Mouse (Mus musculus): ENCODE data around the gene Alg10b. TPM values are rescaled to one million over a fixed set of nuclear protein-coding genes. Genes with fewer than 3 reads are reported as not detected.
"Not testable (repeated sequence)": the region's sequence is repeated elsewhere in the genome, so short reads cannot be mapped to it uniquely, and the experiment has no call there.

Gene Alg10b
- total RNA-seq (2021) = 10 to 100 TPM; 28.6 to 30.3 TPM

DNA sequence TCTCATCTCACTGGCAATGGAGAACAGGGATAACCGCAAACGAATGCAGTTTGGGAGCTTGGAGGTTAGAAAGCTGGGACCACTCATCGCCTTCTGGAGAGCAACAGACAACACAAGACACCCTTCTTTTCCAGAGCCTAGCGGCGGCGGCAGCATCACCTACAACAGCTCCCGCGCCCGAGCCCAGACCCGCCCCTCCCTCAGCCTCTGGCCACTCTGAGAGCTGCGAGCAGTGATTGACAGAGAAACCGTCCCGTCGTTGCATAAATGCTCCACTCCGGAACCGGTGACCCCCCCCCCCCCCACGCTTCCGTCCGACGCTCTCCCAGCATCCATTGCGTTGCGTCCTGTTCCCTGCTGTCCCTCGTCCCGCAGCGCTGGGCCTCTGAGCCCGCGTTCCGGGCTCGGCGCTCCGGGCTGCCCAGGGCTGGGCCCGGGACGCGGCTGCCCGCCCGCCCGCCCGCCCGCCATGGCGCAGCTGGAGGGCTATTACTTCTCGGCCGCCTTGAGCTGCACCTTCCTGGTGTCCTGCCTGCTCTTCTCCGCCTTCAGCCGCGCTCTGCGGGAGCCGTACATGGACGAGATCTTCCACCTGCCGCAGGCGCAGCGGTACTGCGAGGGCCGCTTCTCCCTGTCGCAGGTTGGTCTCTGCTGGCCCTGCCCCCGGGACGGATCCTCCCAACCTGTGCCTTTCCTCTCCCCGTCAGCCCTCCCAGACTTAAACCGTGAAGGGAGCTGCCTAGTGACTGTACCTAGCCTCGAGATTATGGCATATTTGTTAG, at the start of gene Alg10b:
Alg10b (plus strand) TSS at position 343 of the 782 bp plus-strand sequence.
- intact Hi-C loops (cut with DNase I) = no loop called here
- DNase-seq (ENCODE audit: low spot score in 2 of 2) = peak; percentile 74 to 88

DNA sequence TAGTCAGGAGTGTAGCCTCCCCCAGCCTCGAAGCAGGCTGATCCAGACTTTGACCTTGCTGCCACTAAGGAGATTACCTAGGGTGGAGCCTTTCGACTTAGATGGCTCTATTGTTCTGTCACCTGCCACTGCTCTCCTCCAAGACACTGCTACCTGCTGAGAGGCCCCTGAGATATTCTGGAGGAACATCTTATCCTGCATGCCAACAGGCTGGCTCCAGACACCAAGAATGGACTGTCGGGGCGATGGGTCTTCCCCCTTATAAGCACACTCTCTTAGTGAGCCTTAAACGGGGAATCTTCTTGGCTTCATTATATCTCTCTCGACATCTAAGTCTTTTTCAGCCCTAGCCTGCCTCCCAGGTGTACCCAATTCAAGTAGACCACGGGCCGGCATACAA, 41.0 kb upstream of the Alg10b start:
- intact Hi-C loops (cut with DNase I); DNase-seq (ENCODE audit: low spot score in 2 of 2): not testable (repeated sequence)

DNA sequence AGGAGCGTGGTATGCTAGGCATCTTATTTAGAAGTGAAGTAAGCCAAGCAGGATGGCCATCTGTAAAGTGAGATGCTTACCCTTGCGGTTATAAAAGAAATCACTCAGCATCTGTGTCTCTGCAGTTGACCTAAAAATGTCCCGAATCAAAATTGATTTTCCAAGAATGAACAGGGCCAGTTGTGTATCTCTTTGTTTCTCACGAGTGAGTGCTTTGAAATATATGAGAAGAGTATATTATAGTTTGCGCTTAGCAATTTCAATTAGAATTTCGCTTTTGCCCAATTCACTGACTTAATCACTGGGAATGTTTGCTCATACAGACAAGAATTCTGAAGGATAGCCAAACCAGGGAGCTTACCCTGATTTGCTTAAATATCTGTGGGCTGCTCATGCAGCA, 40.6 kb upstream of the Alg10b start:
- intact Hi-C loops (cut with DNase I) = no loop called here
- DNase-seq (ENCODE audit: low spot score in 2 of 2) = no peak

DNA sequence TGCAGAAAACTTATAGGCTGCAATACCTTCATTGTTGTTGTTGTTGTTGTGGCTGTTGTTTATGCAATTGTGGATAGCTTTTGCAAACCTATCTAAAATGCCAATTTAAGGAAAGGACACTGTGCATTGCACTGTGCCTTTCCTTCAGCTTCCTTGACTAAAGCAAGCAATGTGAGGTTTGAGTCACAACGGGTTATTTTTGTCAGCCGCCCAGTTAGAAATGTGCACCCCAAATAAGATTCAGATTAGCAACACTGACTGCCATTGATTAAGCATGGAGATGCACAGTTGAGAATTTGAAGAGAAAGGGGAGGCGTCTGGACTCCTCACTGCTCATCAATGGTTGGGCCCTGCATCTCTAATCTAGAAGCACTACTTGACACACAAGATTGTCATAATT, 39.4 kb upstream of the Alg10b start:
- DNase-seq (ENCODE audit: low spot score in 2 of 2) = peak in 1 of 2 experiments; percentile 58
- intact Hi-C loops (cut with DNase I) = no loop called here

DNA sequence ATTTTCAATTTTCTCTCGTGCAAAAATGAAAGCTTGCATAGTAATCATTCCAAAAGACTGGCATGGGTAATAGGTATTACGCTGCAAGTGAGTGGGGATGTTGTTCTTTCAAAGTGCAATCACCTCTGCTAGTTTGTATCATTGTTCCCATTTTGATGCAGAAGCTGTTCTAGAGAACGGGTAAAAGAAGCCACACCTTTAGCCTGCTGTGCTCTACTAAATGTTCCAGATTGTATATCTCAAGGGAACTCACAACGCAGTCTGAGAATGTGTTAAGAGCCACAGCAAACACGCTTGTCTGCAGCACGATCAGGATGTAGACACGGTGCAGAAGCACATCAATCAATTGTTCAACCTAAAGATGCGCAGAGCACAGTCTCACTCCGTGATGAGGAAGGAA, 34.6 kb upstream of the Alg10b start:
- intact Hi-C loops (cut with DNase I) = no loop called here
- no peak for DNase-seq (ENCODE audit: low spot score in 2 of 2)

DNA sequence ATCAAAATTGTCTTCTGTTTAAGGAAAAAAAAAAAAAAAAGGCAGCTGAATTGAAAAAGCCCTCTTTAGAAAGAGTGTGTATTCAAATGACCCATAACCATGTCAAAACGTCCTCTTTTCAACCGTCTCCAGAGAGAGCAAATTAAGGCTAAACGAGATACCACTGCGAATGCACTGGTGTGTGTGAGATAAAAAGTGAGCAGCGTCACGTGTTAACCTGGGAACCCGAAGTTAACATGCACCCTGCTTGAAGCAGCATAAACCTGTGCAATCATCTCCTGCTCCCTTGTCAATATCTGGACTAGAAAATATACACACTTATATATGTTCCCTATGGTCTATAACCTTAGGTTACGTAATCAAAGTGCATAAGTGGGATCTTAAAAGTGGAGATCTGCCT, 10.2 kb upstream of the Alg10b start:
- intact Hi-C loops (cut with DNase I) = loop anchor here (2.0 kb wide), 1 partner anchor 591 kb away; no protein-coding TSS in a partner anchor

DNA sequence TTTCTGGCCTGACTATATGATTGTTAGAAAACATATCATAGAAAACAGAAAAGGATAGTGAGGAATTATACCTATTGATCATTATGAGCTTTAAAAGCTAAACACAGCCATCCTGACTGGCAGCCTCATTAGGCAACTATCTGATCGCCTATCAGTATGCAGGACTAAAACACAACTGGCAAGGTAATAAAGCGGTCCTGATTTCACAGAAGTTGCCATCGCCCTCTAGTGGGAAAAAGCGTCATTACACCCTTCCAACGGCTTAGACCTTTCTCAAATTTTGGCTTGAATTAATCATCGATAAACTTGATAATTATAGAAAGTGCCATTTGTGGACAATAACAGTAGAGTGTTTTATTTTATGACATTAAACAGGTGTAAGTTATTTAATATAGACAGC, 9.2 kb upstream of the Alg10b start:
- intact Hi-C loops (cut with DNase I) = loop anchor here (2.0 kb wide), 1 partner anchor 592 kb away; no protein-coding TSS in a partner anchor
- peak; percentile 64 to 72 for DNase-seq (ENCODE audit: low spot score in 2 of 2)

More for the DNA sequence above, 10.2 kb upstream of the Alg10b start:
- DNase-seq (ENCODE audit: low spot score in 2 of 2) = no peak

DNA sequence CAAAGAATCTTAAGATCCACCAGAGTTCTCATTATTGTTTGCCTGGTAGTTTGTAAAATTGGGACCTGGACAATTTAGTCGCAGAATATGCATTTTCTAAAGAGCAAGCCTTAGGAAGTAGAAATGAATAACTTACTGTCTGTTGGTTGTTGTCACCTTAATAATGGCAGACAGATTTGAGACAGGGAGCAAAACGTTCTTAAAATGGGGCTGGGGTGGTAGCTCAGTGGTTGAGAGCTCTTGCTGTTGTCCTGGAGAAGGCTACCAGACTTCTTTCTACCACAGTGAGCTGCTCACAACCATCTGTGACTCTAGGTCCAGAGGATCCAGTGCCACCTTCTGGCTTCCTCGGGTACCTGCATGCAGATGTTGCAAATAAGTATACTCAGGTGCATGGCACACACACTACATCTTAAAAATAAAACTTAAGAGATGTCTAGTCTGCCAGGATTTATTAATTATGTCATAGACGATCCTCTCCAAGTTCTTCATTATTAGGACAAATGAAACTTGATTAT, 1.0 kb downstream of the Alg10b start:
- DNase-seq (ENCODE audit: low spot score in 2 of 2) = peak in 1 of 2 experiments; percentile 24
- intact Hi-C loops (cut with DNase I) = no loop called here

DNA sequence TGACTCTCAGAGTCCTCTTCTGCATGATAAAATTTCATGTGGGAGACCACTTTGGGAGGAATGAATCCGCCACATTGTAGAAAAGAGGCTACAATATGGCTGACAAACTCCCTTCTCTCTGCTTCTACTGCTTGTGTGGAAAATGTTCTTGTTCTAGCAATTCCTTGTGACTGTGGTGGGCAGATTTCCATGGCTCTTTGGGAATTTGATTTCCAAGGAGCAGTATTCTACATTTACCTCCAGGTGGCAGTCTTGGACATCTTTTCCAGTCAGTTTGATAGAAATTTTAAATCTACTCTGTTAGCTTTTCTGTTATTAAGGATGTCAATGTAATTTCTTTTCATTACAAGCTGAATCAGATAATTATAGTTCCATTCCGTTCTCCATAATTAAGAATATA, 13.5 kb downstream of the Alg10b start:
- peak; percentile 40 to 73 for DNase-seq (ENCODE audit: low spot score in 2 of 2)

DNA sequence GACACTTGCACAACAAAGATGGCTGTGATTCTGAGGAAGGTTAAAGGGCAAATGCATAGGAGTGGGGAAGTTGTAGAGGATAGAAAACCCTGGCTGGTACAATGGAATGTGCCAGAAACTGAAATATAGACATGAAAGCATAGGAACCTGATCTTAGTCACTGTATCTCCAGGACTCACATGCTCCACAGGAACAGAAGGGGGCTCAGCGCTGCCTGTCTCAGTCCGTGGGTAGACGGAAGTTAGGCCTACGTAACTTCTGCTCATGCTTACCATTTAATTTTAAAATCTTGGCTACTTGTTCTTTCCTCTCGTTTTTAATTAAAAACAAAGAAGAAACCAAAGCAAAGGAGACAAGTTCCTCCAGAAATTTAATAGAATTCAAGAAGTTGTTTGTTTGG, 20.0 kb downstream of the Alg10b start:
- intact Hi-C loops (cut with DNase I) = no loop called here
- peak; percentile 54 to 91 for DNase-seq (ENCODE audit: low spot score in 2 of 2)

More for the DNA sequence above, 13.5 kb downstream of the Alg10b start:
- intact Hi-C loops (cut with DNase I) = loop anchor here (2.0 kb wide), 2 partner anchors 603 to 691 kb away; no protein-coding TSS in a partner anchor

DNA sequence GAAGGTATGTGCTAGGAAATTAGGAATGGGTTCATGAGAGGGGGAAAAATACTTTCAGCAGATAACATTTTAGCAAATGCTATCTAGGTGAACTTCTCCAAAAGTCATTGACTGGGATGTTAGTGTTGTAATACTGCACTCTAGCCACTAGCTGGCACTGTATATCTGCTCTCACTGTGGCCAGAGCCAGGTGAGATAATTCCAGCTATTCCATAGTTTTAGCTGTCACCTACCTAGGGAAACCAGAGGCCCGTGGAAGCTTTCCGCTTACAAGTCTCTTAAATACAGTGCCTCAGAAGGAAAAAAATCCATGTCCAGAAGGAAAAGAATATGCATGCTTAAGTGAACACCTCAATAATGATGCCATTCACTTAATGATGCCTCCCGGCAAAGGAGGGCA, 25.6 kb downstream of the Alg10b start:
- DNase-seq (ENCODE audit: low spot score in 2 of 2) = peak in 1 of 2 experiments; percentile 43
- intact Hi-C loops (cut with DNase I) = loop anchor here (2.0 to 10.0 kb wide), 3 partner anchors 265 to 591 kb away; partner anchors contain the start of gene Cpne8

DNA sequence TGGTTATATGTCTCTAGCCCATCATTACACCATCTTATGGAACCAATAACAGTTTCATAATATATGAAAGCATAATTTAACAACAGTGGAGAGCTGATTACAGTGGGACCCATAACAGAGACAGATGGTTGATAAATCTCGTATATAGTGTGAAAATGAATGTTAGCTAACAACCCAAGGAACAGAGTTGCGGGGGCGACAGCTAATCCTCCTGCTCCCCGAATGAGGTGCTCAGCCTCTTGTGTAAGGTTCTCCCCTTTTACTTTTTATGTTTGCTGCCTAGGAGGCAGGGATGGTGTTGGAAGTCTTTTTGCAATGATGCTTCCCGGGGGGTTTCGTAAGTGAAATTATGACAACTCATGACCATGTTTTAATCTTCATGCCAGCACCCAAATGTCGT, 58.8 kb downstream of the Alg10b start:
- DNase-seq (ENCODE audit: low spot score in 2 of 2) = peak; percentile 17 to 49
- intact Hi-C loops (cut with DNase I) = no loop called here

Small RNA genes lying within 50 kb of the gene (microRNA-seq; reads per million reads assigned to microRNA genes)
- gene Mir7648 = 0 to 0.50 reads per million in 2 experiments
